Mouse (Mus musculus) forelimb bud, embryonic 11.5 days (tissue): Measurements from ENCODE around the gene Lad1.
A peak's percentile ranks its signal among the peaks of the same experiment; 100 is the strongest.

ENCODE experiments used
- DNase-seq: peaks from one replicate; pipeline ENCODE4 v3.0.0-alpha.2; 2012; ENCODE audit warnings: low read depth, low spot score

The Lad1 gene

DNA sequence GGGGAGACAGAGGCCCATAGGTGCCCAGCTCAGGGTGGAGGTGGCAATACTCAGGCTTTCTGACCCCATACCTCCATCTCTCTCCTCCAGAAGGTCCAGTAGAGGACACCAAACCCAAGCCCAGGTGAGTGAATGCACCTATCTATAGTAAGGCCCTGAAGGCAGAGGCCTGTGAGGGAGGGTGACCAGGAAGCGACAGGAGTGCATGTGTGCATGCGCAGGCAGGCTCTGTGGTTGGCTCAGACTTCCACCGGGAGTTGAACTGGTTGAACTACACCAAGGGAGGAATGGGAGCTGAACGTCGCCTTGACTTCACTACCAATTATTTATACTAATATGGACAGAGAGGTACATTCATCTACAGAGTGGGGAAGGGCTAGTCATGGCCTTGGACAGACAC, 28.2 kb downstream of the Lad1 start:
- DNase-seq, result no peak

DNA sequence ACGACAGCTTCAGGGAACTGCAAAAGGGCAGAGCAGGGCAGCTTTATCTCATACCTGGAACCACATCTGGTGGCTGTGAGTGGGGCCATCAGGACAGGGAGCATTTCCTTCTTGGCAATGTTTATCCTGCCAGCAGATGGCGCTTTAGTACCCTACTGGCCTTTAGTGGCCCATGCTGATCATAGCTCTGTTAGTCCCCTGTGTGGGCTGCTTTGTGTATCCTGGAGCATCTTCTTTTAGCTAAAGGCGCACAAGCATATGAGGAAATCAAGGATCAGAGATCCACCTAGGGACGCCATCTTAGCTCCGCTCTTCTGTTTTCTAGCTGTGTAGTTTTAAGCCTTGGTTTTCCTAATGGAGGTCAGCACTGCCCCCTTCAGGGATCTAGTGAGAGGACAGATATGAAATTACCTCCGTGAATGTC, 28.8 kb downstream of the Lad1 start:
- peak; percentile 61 for DNase-seq

DNA sequence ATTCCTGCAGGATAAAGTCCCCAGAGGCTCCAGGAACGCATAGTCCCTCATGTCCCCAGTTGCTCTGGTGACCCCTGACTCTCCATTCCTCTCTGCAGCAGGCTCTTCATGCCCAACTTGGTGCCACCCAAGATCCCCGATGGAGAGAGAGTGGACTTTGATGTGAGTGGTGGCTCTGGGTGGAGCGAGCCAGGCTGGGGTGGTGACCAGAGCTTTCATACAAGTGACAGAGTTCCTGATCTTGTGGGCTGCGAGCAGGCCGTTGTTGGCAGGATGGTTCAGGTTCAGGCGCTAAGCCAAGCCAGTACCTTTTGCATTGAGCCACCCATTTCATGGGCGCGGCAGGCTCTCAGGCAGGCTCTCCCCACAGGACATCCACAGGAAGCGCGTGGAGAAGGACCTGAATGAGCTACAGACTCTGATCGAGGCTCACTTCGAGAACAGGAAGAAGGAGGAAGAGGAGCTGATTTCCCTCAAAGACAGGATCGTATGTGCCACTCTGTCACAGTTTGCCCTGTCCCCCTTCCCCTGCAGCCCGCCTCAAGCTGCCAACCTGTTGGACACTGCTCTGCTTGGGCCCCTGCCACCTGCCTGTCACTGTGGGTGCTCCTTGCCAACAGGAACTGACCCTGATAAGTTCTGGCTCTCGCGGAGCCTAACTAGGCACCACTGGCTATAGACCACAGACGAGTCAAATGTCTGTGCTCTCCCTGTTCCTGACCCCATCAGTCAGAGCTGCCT, 29.4 kb downstream of the Lad1 start:
- no peak for DNase-seq

DNA sequence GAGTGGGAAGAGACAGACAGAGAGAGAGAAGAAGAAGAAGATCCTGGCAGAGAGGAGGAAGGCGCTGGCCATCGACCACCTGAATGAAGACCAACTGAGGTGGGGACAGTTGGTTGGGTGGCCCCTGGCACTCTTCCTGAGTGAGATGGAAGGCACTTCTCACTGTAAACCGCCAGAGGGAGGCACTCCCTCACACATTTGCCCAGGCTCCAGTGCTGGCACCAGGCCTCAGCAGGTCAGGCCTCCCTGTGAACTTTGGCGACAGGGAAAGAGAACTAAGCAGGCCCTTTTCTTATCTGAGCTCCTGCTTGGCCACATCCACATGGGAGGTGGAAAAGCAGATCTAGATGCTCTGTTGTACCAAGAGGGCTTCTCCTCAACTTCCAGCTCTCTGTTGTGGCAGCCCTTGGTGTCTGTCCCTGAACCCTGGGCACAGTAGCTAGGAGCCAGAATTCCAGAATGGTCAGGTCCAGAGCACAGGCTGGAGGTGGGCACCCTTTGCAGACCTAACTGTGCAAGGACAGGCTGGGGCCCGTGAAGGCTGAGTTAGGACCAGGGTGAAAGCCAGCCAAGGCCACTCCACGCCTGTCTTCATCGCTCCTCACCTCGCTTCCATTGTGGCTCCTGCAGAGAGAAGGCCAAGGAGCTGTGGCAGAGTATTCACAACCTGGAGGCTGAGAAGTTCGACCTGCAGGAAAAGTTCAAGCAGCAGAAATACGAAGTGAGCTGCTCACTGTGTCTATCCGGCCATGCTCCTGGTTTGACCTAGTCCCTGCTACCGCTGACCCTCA, 32.5 kb downstream of the Lad1 start:
- DNase-seq, result no peak

DNA sequence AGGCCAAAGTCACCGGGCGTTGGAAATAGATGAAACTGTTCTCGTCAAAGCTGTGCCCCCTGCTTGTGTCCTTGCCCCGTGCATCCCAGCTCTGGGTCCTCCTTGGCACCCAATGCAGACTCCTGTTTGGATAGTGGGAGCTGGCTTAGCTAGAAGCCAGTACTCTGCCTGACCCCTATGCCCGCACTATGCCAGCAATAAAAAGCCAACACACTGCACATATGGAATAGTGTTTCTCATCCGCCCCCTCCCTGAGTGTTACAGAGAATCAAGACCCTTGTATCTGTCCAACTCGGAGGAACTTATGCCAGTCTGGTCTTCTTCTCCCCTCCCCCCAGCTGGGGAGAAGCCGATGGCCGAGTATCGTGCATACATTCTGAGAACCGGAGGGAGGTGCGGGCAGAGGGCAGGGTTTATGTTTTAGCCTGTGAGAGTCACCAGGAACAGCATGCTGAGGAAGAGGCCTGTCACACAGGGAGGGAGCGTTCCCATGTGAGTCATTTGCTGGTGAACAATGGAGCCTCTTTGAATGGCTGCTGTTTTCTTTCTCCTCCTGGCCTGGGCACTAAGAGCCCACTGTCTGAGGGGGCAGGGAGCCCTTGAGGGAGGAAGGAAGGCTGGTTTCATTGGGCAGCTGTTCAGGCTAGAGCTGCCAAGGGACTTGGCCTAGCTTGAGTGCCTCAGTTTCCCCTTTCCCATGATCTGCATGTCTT, 33.8 kb downstream of the Lad1 start:
- no peak for DNase-seq

DNA sequence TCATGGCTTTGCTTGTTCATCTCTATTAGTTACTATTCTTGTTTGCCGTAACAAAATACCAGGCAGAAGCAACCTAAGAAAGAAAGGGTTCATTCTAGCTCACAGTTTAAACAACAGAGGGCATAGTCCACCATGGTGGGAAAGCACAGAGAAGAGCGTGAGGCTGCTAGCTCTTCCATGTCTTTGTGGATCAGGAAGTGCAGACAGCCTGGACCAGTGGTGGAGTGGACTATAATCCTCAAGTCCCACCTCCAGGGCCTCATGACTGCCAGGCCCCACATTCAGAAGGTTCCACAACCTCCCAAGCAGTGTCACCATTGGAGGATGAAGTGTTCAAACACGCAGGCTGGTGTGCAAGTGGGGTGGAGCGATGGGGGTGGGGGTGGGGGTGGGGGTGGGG, 34.8 kb downstream of the Lad1 start:
- no peak for DNase-seq

DNA sequence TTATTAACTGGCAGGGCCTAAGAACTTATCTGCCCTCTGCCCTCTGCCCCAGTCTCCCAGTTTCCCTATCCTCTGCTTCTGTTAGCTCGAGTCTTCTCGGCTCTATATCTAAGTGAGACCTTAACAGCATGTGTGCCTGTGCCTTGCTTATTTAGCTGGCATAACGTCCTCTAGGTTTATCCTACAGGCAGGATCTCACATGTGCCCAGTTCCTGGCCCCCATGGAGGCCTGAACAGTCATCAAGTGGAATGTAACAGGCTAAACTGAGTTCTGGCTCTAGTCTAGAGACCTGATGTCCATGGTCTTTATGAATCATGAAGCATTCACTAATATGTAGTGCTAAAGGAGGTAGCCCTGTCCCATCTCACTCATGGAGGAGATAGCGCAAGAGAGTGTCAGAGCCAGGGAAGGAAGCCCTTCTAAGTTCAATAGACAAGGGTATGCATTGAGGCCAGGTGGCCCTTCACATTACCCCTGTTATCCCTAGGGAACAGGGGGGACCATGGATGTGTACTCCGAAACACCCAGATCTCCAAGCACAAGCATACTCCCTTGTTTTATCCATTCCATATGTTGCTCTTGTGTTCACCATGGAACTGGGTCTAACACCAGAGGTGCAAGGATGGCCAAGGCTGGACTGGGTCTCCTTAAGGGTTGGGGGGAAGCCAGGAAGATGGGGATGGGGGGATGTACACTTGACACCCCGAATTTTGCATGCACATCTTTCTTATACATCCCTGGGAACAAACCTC, 36.4 kb downstream of the Lad1 start:
- no peak for DNase-seq

DNA sequence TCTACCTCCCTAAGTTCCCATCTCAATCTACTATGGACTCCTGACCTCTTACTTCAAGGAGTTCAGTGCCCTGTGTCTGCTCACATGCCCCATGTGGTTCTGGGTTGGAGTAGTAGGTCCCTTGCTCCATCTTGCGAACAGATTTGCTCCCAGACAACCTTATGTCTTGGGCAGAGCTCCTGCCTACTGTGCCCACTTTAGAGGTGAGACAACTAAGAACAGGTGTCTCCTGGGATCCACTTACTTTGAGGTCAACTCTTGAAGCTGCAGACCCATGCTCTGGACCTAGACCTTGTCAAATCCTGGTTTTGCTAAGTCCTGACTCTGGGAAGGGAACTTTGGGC, 36.9 kb downstream of the Lad1 start:
- DNase-seq, result no peak

DNA sequence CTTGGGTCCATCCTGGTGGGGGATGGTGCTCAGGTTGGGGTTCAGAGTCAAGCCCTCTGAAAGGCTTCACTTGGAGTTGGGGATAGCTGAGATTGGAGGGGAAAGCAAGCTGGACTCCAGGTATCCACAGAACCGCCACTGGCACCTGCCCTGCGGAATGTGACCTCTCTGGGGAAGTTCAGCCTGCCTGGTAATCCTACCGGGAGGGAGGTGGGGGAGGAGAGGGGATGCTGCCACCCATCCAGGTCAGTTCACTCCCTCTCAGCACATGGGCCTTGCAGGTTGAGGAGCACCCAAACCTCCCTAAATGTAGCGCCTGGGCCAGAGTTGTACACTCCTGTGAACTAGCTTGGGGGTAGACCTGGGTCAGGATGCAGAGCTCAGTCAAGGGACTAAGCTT, 37.7 kb downstream of the Lad1 start:
- DNase-seq, result no peak

DNA sequence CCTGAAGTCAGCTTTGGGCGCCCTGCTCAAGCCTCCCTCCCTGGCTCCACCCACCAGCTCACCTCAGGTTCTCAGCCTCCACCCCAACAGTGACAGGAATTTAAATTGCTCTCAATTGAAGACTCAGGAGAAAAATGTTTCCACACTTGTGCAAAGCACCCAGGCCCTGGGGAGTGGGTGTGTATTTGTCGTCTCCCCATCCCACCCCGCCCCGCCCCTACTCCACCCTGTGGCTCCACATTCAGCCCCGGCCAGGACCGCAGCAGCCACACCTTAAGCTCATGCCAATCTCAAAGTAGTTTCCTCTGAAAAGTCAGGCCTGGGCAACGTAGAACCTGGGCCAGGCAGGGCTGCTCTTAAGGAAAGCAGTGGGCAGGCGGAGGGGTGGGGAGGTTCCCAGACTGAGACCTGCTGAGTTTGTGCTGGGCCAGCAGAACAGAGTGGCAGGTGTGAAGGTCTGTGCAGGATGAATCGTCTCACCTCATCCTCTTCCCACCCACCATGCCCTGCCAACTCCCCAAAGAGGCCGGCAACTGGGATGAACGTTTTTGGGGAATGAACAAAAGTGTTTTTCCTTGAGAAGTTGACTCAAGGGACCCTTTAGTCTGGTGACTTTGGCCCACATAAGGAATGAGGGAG, 38.9 kb downstream of the Lad1 start:
- DNase-seq, result no peak

DNA sequence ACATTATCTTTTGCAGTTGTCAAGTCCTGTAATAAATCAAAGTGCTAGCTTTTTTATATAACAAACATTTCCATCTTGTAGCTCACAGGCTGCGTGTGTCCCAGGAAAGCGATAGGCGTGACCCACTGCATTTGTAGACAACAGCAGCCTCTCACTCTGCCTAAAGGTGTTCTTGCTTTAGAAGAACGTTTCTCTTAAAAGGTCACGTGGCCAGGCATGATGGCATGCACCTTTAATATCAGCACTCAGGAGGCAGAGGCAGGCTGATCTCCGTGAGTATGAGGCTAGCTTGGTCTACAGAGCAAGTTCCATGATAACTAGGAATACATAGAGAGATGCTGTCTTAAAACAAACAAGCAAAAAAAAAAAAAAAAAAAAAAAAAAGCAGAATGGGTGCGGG, 40.1 kb downstream of the Lad1 start:
- no peak for DNase-seq

DNA sequence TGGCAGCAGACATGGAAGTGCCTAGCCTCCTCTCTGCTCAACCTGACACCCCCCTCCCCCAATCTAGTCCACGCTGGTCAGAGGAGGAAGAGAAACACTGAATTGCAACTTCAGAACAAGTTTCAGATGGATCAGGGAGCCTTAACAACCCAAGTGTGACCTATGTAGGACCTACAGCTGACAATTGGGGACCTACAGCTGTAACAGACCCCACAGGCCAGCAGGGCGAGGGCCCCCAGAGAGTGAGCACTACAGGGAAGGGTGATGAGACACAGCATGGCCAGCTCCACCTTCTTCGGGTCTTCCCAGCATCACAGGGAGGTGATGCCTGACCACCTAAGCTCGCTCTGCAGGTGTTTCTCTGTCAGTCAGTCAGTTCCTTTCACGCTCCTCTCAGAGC, 42.7 kb downstream of the Lad1 start:
- DNase-seq, result no peak

DNA sequence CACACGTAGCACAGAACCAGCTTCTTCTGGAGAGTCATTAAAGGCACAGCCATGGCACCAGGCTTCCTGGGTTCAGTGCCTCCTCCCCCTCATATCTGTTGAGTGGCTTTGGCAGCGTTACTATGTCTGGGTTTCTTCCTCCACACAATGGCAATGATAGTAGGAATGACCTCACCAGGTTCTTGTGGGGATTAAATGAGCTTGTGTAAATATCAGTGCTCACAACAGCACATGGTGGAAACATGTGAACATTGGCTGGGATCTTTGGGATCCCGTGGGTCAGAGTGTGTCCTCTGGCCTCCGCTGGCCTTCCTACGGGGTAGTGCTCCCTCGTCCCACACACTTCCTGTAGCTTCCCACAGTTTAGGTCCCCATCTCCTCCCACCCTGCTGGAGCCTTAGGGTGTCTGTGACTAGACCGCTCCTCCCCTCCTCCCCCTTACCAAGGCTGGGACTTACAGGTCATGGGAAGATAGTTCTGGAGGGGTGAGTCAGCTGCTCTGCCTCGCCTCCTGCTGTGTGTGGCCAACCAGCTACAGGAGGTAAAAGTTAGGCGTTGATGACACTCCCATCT, 43.7 kb downstream of the Lad1 start:
- DNase-seq, result no peak

DNA sequence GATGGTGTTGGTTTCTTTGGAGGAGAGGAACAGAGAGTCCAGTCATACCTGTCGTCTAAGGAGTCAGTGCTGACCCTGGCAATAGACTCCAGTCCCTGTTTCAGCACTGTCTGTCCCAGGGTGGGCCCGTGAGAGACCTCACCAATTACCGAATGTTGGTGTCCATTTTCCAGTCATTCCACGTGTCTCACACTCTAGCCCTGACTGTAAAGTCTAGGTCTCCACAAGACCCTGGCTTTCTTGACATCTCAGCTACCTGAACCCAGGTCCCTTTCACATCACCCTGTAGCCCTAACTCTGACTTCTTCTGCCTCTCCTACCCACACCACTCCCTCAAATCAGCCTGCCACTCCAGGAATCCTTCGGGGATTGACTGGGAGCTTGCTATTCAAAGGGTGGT, 44.2 kb downstream of the Lad1 start:
- no peak for DNase-seq

DNA sequence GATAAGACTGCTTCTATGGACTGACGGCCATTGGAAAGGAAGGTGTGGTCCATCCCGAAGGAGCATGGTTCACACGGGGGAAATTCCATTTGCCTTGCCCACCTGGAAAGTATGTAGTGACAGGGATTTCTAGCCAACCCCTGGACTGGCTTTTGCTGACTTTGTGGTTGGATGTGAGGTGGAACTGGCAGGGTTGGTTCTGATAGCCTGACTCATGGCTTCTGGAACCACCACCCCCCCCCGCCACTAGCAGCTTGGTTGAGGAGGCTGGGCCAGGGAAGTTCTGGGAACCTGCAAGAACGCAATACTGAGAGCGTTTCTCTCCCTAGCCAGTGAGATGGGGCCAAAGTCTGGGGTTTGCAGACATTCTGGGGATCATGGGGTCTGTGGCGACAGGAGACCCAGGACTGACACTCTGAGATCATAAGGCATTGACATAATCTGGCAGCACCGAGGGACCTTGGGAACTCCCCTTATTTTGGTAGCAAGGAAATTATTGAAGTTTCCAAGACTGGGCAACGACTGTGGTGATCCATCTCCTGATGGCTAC, 45.5 kb downstream of the Lad1 start:
- DNase-seq, result no peak

DNA sequence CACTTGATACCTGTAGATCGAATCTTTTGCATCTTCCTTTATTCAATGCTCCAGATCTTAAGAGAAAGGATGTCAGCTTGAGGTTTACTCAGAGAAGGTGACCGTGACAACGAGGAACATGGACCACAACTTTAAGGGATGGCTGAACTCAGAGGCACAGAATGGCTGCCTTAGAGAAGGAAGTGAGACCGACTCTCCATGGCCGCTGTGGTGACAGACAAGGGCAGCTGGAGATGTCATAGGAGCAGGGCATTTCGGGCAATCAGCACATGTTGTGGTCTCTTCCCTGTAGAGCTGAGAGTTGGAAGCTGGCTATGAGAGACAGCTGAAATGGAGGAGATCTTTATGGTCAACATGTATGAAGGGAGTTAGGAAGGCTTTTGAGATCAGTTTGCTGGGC, 46.4 kb downstream of the Lad1 start:
- no peak for DNase-seq

DNA sequence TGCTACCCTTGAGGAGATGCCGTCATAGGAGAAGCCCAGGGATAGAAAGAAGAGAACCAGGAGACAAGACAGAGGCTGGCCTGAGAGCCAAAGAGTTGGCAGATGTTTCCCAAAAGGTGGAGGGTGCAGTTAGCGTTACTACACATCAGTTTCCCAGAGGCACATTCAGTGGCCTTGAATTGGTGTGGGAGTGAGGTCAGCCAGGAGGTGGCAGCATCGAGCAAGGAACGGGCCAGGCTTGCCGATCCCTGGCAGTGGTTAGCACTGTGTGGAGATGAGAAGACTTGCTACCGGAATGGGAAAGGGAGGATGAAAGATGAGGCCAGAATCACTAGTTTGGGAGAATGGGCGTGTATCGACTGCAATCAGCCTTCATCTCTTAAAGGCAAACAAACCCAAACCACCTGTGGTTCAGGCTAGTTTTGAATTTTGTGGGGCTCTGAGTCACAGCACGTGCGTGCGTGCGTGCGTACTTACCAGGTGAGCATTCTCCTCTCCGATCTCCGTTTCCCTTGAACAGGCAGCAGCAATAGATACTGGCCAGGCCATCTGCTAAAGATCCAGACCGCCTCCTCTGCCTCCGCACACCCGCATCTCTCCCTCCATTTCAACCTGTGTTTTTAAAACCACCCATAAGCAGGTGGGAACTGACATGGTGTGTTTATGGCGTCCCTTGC, 47.3 kb downstream of the Lad1 start:
- peak; percentile 74 for DNase-seq

DNA sequence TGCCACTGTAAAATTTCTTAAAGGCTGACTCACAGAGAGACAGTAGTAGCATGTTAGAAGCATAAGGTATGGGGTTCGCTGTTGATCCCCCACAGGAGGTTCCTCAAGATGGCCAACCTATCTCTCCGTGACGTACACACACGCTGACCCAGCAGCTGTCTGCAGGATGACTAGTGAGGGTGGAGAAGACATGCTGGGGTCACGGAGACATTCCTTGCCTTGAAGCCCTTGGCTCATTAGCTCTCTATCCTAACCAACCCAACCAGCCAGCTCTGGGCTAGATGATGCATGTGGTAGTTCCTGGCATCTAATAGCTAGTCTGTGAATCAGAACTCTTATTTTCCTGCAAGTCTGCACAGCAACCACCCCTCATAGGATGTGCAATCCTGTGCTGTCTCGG, 50.2 kb downstream of the Lad1 start:
- DNase-seq, result no peak

DNA sequence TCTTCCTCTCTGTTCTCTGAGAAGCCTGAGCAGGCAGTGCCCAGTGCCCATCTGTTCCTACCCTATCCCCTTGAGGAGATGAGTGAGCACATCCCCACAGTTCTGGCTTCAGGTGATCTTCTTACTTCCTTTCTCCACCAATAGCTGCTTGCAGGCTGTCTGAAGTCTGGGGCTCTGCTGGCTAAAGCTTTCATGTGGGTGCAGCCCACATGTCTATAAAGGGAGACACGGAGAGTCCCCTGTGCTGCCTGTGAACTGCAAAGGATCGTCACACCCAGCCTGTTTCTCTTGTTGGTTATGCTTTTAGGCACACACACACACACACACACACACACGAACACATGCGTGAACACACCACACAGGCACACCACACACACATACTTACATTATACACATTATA, 54.6 kb downstream of the Lad1 start:
- DNase-seq, result no peak

DNA sequence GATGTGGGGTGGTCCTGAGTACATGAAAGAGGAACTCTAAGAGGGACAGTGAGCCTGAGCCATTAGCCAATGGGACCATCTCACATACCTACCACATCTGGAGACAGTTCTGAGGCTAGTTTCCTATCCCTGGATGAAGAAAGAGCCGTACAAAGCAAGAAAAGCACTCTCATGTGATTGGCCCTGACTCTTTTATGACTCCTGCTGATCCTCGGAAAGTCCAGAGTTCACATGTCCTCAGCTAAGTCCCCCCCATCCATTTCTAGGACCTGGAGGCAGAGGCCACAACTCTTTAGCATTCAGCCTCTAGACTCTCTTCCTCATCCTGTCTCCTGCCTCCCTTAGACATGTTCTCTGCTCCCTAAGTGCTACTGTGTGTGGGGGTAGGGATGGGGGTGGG, 58.9 kb downstream of the Lad1 start:
- DNase-seq, result no peak
